Mouse (Mus musculus) cerebellum, adult 11-12 months (tissue): ENCODE results near the gene Hrh2.
A peak's percentile ranks its signal among the peaks of the same experiment; 100 is the strongest.

ENCODE experiments used
- DNase-seq: peaks from one replicate; pipeline ENCODE4 v3.0.0; 2022

Hrh2 gene

DNA sequence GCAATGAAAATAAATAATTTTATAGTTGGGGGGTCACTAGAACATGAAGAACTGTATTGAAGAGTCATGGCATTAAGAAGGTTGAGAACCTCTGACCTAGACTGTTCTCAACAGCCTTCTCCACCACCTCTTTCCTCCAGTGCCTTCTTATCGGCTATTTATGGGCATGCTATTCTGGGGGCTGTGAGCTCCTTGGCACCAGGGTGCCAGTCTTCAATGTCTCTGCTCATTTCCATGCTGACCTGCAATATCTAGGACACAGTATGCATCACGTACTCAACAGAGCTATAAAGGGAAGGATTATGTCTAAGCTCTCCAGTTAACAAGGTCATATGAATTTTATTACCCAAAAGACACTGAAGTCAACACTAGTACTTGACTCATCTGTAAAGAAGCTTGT lies 14.6 kb upstream of the Hrh2 start:
- DNase-seq: no peak

DNA sequence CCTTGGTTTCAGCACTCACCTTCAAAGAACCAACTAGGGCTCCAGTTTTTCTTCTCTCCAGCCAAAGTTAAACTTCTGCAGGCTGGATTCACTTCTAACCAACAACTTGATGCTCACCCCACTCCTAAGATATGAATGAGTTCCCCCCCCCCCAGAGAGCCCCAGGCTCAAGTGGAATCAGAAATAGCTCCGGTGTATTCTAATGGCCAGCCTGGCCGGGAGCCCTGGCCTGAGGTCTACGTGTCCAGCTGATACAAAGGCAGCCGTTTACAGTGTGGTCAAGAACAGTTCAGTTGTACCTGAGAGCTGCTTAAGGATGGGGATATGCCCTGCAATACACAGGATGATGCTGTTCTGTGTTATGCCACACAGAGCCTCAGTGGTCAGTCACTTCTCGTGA lies 13.3 kb upstream of the Hrh2 start:
- no peak for DNase-seq

DNA sequence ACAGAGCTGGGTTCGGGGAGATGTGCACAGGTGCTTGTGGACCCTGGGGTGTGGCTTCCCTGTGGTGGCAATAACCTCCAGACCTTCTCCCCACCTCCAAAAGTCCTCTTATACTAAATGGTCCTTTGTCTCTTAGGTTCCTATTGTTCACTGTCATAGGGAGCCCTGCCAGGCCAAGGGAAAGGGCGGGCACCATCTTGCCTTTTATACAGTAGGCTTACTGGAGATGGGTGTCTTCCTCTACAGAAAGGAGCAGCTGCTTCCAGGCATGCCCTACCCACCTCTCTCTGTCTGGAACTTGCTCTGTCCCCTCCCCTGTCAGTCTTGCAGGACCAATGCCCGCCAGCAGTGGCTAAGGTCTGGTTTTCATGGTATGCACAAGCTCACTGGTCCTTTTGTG lies 12.0 kb upstream of the Hrh2 start:
- no peak for DNase-seq

DNA sequence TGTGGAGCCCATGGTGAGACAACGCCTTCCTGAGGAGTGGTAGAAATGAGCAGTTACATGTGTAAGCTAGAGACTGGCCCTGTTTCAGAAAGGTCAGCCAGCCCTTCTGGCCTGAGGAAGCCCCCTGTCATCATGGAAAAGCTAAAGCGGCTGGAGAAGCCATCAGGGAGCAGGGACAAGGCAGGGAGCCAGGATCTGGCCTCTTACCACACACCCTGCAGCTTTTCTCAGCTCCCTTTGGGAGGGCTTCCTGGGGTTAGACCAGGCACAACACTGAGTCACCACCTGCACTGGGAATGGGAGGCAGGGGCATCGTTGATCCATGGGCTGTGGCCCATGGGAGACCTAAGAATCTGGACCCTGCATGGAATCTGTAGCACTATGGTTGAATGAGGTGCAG lies 11.5 kb upstream of the Hrh2 start:
- DNase-seq: no peak

DNA sequence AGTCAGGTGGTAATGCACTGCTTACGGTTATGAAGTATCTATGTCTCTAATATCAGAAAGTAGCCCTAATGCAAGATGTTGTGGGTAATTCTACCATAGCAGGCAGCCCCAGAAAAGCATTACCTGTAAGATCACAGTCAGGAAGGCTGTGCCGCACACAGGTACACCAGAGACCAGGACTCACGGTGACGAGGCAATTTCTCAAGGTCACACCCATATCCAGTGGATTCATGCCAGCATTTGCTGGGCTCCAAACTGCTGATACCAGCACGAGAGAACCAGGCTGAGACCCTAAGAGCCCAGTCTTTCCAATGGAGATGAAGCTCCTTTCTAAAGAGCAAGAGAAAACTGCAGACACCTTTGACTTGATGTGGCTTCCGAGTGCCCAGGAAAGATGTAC lies 10.6 kb upstream of the Hrh2 start:
- DNase-seq: no peak

DNA sequence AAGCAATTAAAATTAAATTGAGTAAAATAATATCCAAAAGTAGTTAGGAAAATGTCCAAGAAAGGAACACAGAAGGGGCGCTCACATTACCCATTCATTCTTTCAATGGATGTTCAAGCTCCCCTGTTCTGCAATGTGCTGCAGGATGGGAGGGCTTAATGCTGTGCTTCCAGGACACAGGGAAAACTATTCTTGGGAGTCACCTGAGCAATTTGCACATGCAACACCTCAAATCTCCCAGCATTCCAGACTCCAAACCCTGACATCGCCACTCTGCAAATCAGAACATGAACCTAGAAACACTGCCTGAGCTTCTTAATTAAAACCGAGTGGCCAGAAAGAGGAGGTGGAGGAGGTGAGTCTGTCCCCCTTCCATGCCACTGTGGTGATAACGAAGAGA lies 10.0 kb upstream of the Hrh2 start:
- no peak for DNase-seq

DNA sequence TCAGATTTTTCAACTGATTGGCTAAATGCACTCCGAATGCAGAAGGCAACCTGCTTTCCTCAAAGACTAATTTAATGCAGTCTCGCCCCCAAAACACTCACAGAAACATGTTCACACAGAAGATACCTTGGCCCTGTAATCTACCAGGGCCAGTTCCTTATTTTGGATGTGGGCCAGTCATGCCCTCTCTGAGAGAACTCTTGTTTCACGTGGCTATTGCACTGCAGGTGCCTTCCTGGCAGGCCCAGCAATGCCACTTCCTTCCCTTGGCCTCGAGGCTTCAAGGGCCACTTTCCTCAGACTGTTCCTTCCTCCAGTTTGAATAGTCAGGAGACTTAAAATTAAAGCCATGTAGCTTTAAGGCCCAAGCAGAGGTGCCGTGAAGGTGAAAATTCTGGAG lies 5.5 kb upstream of the Hrh2 start:
- no peak for DNase-seq

DNA sequence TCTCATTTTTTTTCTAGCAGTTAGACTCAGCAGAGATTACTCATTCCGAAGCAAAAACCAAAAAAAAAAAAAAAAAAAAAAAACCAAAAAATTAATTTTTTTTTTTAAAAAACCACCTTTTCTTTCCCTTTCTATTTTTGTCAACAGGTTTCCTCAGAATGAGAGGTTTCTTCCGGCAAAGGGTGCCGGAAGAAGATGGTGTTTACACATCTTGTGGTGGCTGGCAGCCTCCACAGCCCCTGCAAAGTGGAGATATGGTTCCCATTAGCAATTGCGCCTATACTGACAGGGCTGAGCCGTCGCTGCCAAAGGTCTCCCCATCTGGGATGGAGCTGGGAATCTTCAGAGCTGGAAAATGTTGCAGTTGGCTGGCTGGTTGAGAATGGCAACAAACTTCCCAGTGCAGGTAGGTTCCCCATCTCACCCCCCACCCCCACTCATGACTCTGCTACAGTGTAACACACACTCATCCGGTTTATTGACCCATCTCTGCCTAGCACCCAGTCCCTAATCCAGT lies 3.7 kb upstream of the Hrh2 start:
- no peak for DNase-seq

DNA sequence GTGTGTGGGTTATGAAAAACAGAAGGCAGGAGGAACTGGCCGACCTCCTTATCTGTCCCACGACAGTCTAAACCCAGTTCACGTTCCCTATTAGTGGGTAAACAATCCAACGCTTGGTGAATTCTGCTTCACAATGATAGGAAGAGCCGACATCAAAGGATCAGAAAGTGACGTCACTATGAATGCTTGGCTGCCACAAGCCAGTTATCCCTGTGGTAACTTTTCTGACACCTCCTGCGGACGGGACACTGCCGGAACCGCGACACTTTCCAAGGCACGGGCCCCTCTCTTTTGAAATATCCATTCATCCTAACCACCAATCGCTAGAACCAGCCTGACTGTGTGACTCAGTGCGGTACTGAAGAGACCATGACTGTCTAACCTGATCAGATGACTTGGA lies 2.0 kb upstream of the Hrh2 start:
- DNase-seq: no peak

DNA sequence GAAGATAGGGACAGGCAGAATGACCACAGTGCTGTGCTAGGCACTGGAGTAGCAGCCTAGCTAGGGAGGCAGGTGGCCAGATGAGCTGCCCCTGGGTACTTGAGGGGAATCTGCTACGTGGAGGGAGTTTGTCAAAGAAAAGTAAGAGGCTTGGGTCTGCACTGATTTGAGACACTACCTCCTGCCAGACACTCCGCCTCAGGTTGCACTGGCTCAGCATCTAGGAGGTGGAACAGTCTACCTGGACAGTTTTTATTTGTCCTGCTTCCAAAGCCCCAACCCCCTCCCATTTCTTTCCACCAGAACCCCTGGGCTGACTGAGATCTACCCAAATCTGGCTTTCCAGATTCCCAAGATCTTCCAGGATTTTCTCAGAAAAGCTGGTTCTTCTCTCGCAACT lies 748 bp upstream of the Hrh2 start:
- DNase-seq: no peak

DNA sequence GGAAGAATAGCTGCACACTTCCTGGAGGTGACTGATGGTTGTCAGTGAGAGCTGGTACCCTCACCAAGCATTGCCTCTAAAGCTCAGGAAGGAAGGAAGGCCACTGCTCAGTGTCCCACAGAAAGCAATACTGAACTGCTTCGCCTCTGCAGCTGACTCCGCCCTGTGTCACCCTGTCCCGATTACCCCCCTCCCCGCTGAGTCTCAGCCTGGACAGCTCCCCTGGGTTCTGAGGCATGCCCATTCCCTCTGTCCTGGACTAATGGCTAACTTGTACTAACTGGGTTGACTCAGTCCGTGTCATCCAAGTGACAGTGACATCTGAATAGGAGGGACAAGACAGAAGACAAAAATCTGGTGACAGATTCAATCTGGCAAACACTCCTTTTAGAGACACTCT lies 1.7 kb downstream of the Hrh2 start:
- no peak for DNase-seq

DNA sequence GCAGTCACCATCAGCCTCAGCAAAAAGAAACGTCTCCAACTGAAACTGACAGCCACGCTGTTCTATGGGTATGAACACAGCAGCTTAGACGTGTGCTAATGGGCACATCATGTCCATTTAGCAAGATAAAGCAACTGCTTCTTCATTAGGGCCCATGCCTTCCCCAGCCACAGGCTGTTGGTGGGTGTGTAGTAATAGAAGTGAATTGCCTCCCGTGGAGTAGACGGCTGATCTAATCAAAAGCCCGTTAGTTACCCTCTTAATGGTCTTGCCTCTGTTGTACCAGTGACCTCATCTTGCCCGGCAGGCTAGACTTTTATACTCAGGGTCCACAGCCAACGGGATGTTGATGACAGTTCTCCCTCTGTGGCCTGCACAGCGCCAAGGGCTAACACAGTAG lies 7.1 kb downstream of the Hrh2 start:
- no peak for DNase-seq

DNA sequence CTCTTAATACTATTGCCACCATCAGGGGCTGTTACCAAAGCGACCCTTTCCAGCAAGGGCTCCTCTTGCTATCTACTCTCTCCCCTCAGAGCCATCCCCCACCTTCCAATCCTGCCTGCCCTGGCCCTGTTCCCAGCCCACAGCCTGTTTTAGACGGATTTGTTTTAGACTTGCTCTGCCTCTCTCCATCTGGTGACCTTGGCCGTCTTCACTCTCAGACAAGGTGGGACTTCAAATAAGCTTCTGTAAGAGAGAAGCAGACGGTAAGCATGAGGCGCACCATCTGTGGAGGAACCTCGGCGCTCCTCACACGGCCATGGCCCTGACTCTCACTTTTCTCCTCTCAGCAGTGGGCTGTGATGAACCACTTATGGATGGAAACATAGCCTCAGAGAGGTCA lies 10.5 kb downstream of the Hrh2 start:
- DNase-seq: peak; percentile 81

DNA sequence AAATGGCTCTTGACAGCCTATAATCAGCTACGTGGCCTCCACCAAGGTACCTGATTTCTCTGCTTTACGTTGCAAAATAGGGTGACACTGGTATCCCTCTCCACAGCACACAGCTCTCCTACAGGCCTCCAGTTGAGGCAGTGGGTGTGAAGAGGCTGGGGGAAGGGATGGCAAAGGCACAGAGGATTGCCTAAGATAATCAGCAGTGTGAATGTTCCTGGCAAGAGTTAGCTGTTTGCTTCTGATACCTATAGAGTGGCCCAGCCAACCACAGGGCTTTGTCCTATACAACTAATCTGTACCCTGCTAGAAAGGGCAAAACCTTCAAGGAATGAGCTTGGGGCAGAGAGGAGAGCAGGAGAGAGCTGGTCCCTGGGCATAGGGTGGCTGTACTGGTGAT lies 11.5 kb downstream of the Hrh2 start:
- DNase-seq: no peak

DNA sequence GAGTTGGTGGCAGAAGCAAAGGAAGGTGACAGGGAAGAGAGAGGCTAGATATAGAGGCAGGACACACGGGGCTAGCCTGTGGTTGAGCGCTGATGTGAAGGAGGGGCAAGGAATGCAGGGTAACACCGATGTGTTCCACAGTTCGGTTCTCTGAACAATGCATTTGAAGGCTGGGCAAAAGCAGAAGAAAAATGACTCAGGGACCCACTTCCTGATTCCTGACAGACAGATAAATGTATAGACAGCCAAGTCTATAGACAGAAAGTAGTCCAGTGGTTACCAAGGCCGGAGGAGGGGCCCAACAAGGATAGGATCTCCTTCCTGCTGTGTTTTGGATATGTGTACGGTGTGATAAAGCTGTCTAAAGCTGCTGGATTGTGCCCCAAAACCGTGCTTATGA lies 13.3 kb downstream of the Hrh2 start:
- DNase-seq: no peak

DNA sequence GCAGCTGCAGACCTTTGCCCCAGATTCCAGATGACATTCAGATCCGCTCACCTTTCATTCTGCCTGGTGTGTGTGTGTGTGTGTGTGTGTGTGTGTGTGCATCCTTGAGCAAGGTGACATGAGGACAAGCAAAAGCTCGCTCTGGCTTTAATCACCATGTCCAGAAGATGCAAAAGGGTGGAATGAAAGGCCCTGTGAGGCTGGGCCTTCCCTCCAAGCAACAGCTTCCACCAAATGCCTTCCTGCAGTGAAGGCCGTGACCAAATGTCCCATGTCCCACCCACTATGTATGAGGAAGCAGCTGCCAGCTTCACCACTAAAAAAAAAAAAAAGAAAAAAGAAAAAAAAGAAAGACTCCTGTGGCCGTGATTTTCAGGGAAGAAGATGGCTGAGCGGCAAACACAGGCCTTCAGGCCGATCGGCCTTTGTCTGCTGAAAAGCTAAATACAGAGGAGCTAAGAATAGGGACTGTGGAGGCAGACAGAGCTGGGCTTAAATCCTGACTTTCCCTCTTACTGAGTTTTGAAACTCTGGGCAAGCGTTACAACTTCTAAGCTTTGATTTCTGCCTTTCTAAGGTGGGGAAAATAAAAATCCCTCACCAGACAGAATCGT lies 14.3 kb downstream of the Hrh2 start:
- DNase-seq: no peak

DNA sequence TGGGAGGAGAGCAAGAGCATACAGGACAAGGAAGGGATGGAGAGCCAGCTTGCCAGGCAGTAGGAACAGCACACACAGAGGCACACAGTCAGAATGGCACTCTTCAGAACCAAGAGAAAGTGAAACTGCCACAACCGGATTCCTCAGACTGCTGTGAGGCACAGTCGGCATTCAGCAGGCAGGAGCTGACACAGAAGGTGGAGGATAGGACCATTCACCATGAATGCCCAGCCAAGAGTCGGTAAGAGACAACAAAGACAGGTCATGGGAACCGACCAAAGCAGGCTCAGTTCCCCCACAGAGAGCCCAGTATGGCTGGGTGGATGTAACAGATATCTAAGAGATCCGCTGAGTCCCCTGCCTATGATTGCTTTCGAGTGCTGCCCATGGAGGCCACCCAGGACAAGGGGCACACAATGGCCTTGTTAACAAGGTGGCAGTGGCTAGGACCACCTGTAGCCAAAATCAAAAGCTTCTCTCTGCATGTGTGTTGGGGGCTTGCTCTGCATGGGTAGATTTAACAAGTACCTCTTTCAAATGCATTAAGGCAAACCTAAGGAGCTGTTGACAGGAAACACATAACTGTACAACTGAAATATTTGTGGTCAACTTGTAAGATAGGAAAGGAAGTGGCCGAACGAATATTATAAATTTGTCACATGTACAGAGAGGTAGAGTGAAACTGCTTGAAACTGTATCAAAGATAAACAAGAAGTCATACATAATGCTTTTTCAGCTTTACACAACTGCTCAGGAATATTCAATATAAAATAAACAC lies 17.7 kb downstream of the Hrh2 start:
- DNase-seq: no peak

DNA sequence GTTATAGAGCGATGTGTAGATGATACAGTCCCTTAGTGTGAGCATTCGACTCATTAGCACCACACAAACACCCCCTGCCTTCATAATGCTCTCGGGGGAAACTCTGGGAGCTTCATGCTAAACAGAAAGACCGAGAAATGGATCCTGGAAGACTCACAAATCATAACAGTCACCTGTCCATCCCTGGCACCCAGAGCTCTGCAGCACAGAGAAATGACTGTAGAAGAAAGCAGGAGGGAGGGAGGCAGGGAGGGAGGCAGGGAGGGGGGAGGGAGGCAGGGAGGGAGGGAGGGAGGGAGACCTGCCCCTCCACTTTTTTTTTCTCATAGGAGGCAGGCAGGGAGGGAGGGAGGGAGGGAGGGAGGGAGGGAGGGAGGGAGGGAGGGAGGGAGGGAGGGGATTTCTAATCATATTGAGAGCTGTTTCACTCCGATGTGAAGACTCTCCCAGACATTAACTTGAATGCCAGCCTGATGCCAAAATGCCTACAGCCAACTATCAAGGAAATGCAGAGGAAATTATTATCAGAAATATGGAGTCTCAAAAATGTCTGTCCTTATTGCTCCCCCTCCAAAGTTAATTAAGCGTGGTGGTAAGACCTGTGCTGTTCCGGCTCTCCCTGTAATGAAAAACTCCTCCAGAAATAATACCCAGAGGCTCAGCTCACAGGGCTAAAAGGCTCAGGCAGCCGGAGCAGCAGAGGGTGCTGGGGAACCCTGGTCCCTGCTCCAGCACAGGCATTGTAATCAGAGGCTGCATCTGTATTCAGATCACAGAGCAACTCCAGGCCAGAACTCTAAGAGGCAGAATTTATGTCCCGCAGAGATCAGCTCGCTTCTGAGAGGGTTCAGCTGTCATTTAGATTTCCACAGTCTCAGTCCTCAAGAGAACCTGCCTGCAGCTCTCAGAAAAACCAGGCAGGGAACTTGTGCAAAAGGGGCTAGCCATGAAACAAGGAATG lies 19.9 kb downstream of the Hrh2 start:
- DNase-seq: peak; percentile 16

DNA sequence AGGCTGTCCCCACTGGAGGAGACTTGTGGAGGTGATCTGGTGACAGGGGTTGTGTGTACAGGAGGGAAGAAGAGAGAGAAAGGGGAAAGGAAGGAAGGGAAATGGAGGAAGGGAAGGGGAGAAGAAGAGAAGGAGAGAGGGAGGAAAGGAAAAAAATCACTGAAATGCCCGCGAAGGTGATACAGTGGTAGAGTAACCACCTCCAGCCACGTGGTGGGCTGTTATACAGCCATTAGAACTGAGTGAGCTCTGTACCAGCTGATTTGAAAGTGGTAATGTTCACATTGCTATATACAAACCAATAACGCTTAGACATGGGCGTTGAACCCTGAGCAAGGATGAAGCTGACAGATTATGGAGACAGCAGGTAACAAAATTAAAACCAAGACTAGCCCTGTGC lies 20.6 kb downstream of the Hrh2 start:
- no peak for DNase-seq

DNA sequence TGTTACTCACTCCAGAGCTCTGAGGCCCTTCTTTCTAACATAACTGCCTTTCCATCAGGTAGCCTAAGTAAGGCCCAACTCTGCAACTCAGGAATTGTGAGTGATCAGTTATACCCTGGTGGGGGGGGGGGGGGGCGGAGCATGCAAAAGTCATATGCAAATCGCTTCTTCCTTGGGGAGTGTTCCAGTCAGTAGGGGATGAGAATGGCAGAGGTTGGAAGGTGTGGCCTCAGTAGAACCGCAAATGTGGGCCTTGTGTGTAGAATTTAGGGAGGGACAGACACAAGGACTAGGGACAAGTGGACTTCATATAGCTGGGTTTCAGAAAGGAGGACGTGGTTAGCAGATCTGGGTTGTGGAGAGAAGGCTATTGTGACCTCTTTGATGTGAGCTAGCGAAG lies 23.3 kb downstream of the Hrh2 start:
- DNase-seq: no peak

DNA sequence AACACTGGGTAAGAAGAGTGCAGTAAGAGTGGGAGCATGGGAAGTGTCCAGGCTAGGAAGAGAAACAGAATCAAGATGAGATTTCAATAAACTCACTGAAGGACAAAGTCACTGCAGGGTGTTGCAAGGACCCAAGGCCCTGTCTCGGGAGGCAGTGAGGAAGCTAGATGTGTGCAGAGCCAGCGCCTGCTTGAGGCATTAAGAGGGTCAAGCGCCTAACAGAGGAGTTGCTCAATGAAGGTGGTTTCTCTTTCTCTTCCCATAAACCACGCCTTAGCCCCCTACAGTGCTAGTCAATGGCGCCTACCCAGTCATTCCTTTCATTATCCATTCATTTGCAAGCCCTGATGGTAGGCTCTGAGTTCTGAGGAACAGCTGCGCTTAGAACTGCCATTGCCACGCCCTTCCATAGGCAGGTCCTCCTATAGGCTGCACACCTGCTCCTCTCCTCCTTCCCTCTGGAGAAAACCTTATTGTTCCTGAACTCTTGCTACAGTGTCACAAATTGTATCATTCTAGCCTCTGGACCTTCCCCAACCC lies 23.9 kb downstream of the Hrh2 start:
- DNase-seq: no peak

DNA sequence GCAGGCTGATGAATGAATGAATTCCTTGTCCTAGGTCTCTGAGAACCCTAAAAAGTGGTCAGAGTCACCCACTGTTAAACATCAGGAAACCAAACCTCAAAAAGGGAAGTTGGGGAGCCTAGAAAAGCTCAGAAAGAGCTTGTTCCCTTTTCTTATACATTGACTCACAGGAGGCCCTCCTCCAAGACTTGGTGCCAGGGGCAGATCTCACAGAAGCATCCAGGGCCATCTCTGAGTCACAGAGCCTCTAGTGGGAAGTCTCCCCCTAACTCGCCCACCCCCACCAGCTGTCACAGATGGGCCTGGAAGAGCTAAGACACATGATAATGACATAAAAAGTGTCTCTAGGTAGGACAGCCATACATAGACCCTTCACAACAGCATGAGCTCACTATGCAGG lies 26.4 kb downstream of the Hrh2 start:
- DNase-seq: no peak

DNA sequence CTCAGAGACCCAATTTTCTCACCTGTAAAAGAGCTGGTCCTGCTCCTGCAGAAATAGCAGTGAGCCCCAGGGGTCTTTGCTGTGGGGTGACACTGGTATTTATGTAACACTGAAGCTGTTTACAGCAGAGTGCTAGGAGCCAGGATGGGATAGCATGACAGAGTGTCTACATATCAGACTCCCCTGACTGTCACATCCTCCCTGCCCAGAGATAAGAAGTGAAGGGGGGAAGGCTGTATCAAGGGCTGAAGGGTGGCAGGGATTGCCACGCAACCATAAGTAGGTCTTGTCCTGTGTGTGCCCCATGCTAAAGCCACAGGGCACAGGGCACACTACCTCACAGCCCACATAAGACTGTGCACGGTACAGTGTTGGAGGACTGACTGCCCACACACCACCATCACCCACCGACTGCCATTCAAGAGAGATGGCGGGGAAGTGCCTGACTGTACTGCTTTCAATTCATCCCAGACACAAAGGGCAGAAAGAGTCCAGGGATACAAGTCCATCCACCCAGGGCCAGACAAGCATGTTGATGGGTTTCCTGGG lies 29.8 kb downstream of the Hrh2 start:
- no peak for DNase-seq
